Mouse (Mus musculus) retina, postnatal 7 days (tissue): ENCODE results near the gene March9.

Experiments
- DNase-seq: peaks from one replicate; pipeline ENCODE4 v3.0.0-alpha.2; 2012; ENCODE audit warnings: low read depth, low spot score

The March9 gene

GRCm38 (mm10) chr10:127033301-127033741 lies 26.7 kb downstream of the March9 start:
- no peak for DNase-seq

GRCm38 (mm10) chr10:127030336-127031296 lies 29.4 kb downstream of the March9 start, which contains the start of gene Tsfm:
Tsfm (minus strand) TSS chr10:127030840.
- peak; percentile 88 for DNase-seq

GRCm38 (mm10) chr10:127018422-127018821 lies 41.6 kb downstream of the March9 start:
- DNase-seq, result no peak

- DNase-seq, result no peak
Measured at GRCm38 (mm10) chr10:127017071-127017470, 42.9 kb downstream of the March9 start.

DNA sequence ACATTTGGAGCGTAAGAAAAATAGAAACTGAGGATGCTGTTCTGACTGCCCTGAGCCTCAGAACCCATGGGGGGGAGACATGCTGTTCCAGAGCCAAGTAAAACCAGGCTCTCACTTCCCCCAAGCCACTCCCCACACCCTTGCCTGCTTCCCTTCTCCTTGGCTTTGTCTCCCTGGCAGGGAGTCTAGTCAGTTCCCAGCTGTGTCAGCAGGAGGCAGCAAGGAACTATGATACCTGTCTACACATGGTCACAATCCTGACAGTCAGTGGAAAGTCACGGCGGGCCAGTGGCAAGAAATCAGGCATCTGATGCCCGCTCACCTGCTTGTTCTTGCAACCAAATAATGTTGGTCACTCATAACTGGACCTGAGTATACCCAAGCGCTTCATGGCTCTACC lies 43.5 kb downstream of the March9 start:
- DNase-seq, result no peak
